Mouse (Mus musculus) midbrain, embryonic 11.5 days (tissue): Measurements from ENCODE around the gene Lsm2. TPM values are rescaled to one million over a fixed set of nuclear protein-coding genes. Genes with fewer than 3 reads are reported as not detected.
"Not testable (repeated sequence)": the region's sequence is repeated elsewhere in the genome, so short reads cannot be mapped to it uniquely, and the experiment has no call there.

Experiments used
- ATAC-seq: fragments of 200-750 bp; cut with Nextera tagmentation; 2 replicates; pipeline ENCODE4 v1.8.0; 2017; ENCODE audit warnings: moderate TSS enrichment, moderate library complexity; ENCODE audit not compliant: low FRiP score
- DNase-seq: peaks from one replicate; pipeline ENCODE4 v3.0.0; 2015; ENCODE audit warnings: low spot score; ENCODE audit errors: missing footprints
- H3K27ac ChIP-seq: fragments of 300-500 bp; sonication (generic); 2 replicates; pipeline ENCODE4 v1.5.1; 2014; ENCODE audit warnings: low read depth, low read length
- H3K27me3 ChIP-seq: fragments of 300-500 bp; sonication (generic); 2 replicates; pipeline ENCODE4 v1.6.1; 2014; ENCODE audit warnings: mild to moderate bottlenecking, low read length, moderate library complexity, mixed read lengths; ENCODE audit not compliant: control insufficient read depth, insufficient read depth
- H3K36me3 ChIP-seq: fragments of 300-500 bp; sonication (generic); 2 replicates; pipeline ENCODE4 v1.6.1; 2014; ENCODE audit warnings: mild to moderate bottlenecking, low read length, moderate library complexity, mixed read lengths; ENCODE audit not compliant: control insufficient read depth, insufficient read depth
- H3K4me1 ChIP-seq: fragments of 300-500 bp; sonication (generic); 2 replicates; pipeline ENCODE4 v1.6.1; 2014; ENCODE audit warnings: low read length; ENCODE audit not compliant: control insufficient read depth, insufficient read depth
- H3K4me2 ChIP-seq: fragments of 300-500 bp; sonication (generic); 2 replicates; pipeline ENCODE4 v1.6.1; 2014; ENCODE audit warnings: mild to moderate bottlenecking, moderate library complexity
- H3K4me3 ChIP-seq: fragments of 300-500 bp; sonication (generic); 2 replicates; pipeline ENCODE4 v1.5.1; 2014; ENCODE audit warnings: low read depth, low read length
- H3K9ac ChIP-seq: fragments of 300-500 bp; sonication (generic); 2 replicates; pipeline ENCODE4 v1.6.1; 2014; ENCODE audit warnings: low read length
- H3K9me3 ChIP-seq: fragments of 300-500 bp; sonication (generic); 2 replicates; pipeline ENCODE4 v1.6.1; 2016; ENCODE audit warnings: low read length; ENCODE audit not compliant: control insufficient read depth
- WGBS: fragments of 180-500 bp; shearing (Covaris S2); extraction: QIAGEN DNeasy Blood & Tissue Kit; methylation state at CpG from one replicate; pipeline ENCODE4 v1.1.7; 2014; 5-methylcytosine and 5-hydroxymethylcytosine counted together
- polyA plus RNA-seq: library from polyadenylated mRNA; unstranded; fragments of >200 nt; fragmentation: Nextera tagmentation; extraction: Ambion mirVana; gene quantifications from 2 replicates; pipeline ENCODE4 v1.2.1, GENCODE M21; 2014

Lsm2 gene
- polyA plus RNA-seq, 1 experiment from 2014 or later: 234 TPM

GRCm38 (mm10) chr17:35002153-35002865, 20.6 kb downstream of the Lsm2 start:
- Histone ChIP-seq H3K36me3 (peaks cover 21% of the 10 kb centered on the region), H3K9me3 (no peaks in the 10 kb centered on the region), H3K27me3 (no peaks in the 10 kb centered on the region), H3K4me2 (peak overlapping the region; percentile 97), H3K27ac (no peak overlapping the region), H3K9ac (peak overlapping the region; percentile 96), H3K4me1 (peaks cover 25% of the 10 kb centered on the region), H3K4me3 (peak overlapping the region; percentile 87)
- no peak for ATAC-seq
- 12% methylated on average over 12 of the region's 12 CpGs for WGBS
- DNase-seq: peak; percentile 84

GRCm38 (mm10) chr17:35003022-35003838, 21.6 kb downstream of the Lsm2 start:
- no peak overlapping the region for H3K27ac ChIP-seq
- no peak for ATAC-seq
- 80% methylated on average over 9 of the region's 9 CpGs for WGBS

GRCm38 (mm10) chr17:35004075-35004717, 22.5 kb downstream of the Lsm2 start:
- DNase-seq (peak; percentile 61), ATAC-seq (no peak)
- Histone ChIP-seq H3K4me2 (no peak overlapping the region), H3K36me3 (peaks cover 26% of the 10 kb centered on the region), H3K9ac (no peak overlapping the region), H3K4me1 (peaks cover 22% of the 10 kb centered on the region), H3K27me3 (no peaks in the 10 kb centered on the region), H3K4me3 (no peak overlapping the region), H3K9me3 (no peaks in the 10 kb centered on the region), H3K27ac (no peak overlapping the region)
- WGBS: 97% methylated on average over 17 of the region's 17 CpGs

More at GRCm38 (mm10) chr17:35003022-35003838, 21.6 kb downstream of the Lsm2 start:
- Histone ChIP-seq H3K9ac (peak overlapping the region; percentile 96), H3K36me3 (peaks cover 24% of the 10 kb centered on the region), H3K27me3 (no peaks in the 10 kb centered on the region), H3K4me3 (peak overlapping the region; percentile 5; the same call in 1 of the 2 replicates), H3K4me1 (peaks cover 25% of the 10 kb centered on the region), H3K9me3 (no peaks in the 10 kb centered on the region), H3K4me2 (peak overlapping the region; percentile 97)
- peak; percentile 83 for DNase-seq

GRCm38 (mm10) chr17:35005158-35005557, 23.5 kb downstream of the Lsm2 start:
- H3K9me3 ChIP-seq: no peaks in the 10 kb centered on the region
- H3K36me3 ChIP-seq: peaks cover 28% of the 10 kb centered on the region
- DNase-seq (no peak), ATAC-seq (no peak)
- H3K27me3 ChIP-seq: no peaks in the 10 kb centered on the region
- no peak overlapping the region for H3K4me2 ChIP-seq
- no peak overlapping the region for H3K9ac ChIP-seq
- peaks cover 16% of the 10 kb centered on the region for H3K4me1 ChIP-seq
- no peak overlapping the region for H3K27ac ChIP-seq
- WGBS: 96% methylated on average over 10 of the region's 10 CpGs
- no peak overlapping the region for H3K4me3 ChIP-seq

DNA sequence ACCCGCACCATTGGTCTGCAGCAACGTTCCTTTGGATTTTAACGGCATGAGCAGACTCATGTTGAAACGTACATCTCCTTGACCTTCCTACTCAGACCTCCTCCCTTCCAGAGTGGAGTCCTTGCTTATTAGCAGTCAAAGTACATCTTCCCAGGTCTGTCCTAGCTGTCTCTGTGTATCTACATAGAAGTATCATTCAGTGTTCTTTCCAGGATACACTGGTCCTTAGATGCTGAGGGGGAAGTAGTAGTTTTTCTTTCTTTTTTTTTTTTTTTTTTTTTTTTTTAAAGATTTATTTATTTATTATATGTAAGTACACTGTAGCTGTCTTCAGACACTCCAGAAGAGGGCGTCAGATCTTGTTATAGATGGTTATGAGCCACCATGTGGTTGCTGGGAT, 24.2 kb downstream of the Lsm2 start:
- peaks cover 35% of the 10 kb centered on the region for H3K36me3 ChIP-seq
- WGBS: 96% methylated on average over 4 of the region's 5 CpGs
- H3K9ac ChIP-seq: not testable (repeated sequence)

GRCm38 (mm10) chr17:35007387-35007991, 25.8 kb downstream of the Lsm2 start:
- no peaks in the 10 kb centered on the region for H3K9me3 ChIP-seq
- no peak overlapping the region for H3K9ac ChIP-seq
- ATAC-seq (no peak), DNase-seq (no peak)
- H3K4me1 ChIP-seq: peaks cover 6% of the 10 kb centered on the region
- 95% methylated on average over 7 of the region's 7 CpGs for WGBS
- no peak overlapping the region for H3K4me2 ChIP-seq
- H3K4me3 ChIP-seq: no peak overlapping the region
- H3K36me3 ChIP-seq: peaks cover 47% of the 10 kb centered on the region
- no peak overlapping the region for H3K27ac ChIP-seq
- H3K27me3 ChIP-seq: no peaks in the 10 kb centered on the region

More for the DNA sequence above, 24.2 kb downstream of the Lsm2 start:
- H3K4me1 ChIP-seq: peaks cover 16% of the 10 kb centered on the region
- H3K27ac ChIP-seq, H3K9me3 ChIP-seq, H3K4me3 ChIP-seq, H3K4me2 ChIP-seq, H3K27me3 ChIP-seq, DNase-seq, ATAC-seq: not testable (repeated sequence)

DNA sequence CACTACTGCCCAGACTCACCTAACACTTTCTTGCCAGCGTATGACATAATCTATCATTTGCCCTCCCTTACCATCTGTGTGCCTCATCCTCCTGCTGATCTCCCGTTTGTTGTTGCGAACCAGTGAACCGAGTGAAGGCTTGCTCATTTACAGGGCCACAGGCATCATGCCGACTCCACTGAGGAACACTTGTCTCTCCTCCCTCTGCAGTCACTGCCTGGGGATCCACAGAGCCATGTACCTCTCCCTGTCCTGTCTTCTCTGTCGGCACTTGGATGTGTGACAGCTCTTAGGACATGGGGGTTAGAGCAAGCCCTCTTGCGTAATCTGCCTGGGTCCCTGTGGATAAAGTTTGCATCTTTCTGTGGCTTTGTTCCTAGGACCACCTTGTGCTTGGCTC, 27.9 kb downstream of the Lsm2 start:
- no peaks in the 10 kb centered on the region for H3K4me1 ChIP-seq
- no peak overlapping the region for H3K9ac ChIP-seq
- H3K4me2 ChIP-seq: no peak overlapping the region
- H3K27me3 ChIP-seq: no peaks in the 10 kb centered on the region
- H3K9me3 ChIP-seq: no peaks in the 10 kb centered on the region
- H3K27ac ChIP-seq: no peak overlapping the region
- no peak overlapping the region for H3K4me3 ChIP-seq
- WGBS: 86% methylated on average over 7 of the region's 7 CpGs
- ATAC-seq: no peak
- no peak for DNase-seq
- peaks cover 62% of the 10 kb centered on the region for H3K36me3 ChIP-seq

- no peak for DNase-seq
- no peak for ATAC-seq
- no peak overlapping the region for H3K4me3 ChIP-seq
- H3K4me1 ChIP-seq: no peaks in the 10 kb centered on the region
- no peaks in the 10 kb centered on the region for H3K27me3 ChIP-seq
- no peak overlapping the region for H3K9ac ChIP-seq
- no peaks in the 10 kb centered on the region for H3K9me3 ChIP-seq
- no peak overlapping the region for H3K4me2 ChIP-seq
- 96% methylated on average over 8 of the region's 8 CpGs for WGBS
- peaks cover 58% of the 10 kb centered on the region for H3K36me3 ChIP-seq
- H3K27ac ChIP-seq: no peak overlapping the region
These were observed 29.8 kb downstream of the Lsm2 start for GRCm38 (mm10) chr17:35011440-35011839.
